Mouse (Mus musculus) gastrocnemius, postnatal 4 days (tissue): ENCODE results near the gene Cyp2t4. TPM values are rescaled to one million over a fixed set of nuclear protein-coding genes. Genes with fewer than 3 reads are reported as not detected.

ENCODE experiments used
- DNase-seq, 2 experiments: peaks; one replicate each; pipeline ENCODE4 v3.0.0; 2021 to 2022; ENCODE audit warnings: low spot score in 2 of 2, mixed read lengths in 2 of 2
- total RNA-seq, 2 experiments: library from RNA; stranded (reverse); gene quantifications; 2 replicates each; pipeline ENCODE4 v1.2.3; 2021

Cyp2t4 gene
- total RNA-seq, 2 experiments from 2014 or later, result not detected

- no peak for DNase-seq
These were observed 7.4 kb downstream of the Cyp2t4 start for GRCm38 (mm10) chr7:27160921-27161320.

- DNase-seq, result no peak
These were observed 8.2 kb downstream of the Cyp2t4 start for GRCm38 (mm10) chr7:27161744-27162143.

- no peak for DNase-seq
These were observed 9.4 kb downstream of the Cyp2t4 start for GRCm38 (mm10) chr7:27162780-27163449.

- no peak for DNase-seq
These were observed 9.9 kb downstream of the Cyp2t4 start for GRCm38 (mm10) chr7:27163450-27163805.

- DNase-seq, result no peak
These were observed 10.8 kb downstream of the Cyp2t4 start for GRCm38 (mm10) chr7:27164112-27164947.

GRCm38 (mm10) chr7:27165007-27165655, 11.6 kb downstream of the Cyp2t4 start:
- no peak for DNase-seq

- no peak for DNase-seq
These were observed 12.2 kb downstream of the Cyp2t4 start for GRCm38 (mm10) chr7:27165696-27166095.

- DNase-seq, result peak; percentile 85 to 90
These were observed 12.7 kb downstream of the Cyp2t4 start for GRCm38 (mm10) chr7:27166229-27166613.

GRCm38 (mm10) chr7:27166614-27167474, 13.3 kb downstream of the Cyp2t4 start, which contains the start of gene Egln2:
Egln2 (minus strand) TSS chr7:27166802.
- peak; percentile 95 to 96 for DNase-seq

- DNase-seq, result no peak
These were observed 14.1 kb downstream of the Cyp2t4 start for GRCm38 (mm10) chr7:27167475-27168094.

- no peak for DNase-seq
These were observed 14.9 kb downstream of the Cyp2t4 start for GRCm38 (mm10) chr7:27168371-27168770.

- no peak for DNase-seq
These were observed 17.5 kb downstream of the Cyp2t4 start for GRCm38 (mm10) chr7:27170981-27171380.

GRCm38 (mm10) chr7:27174496-27174895, 21.0 kb downstream of the Cyp2t4 start:
- no peak for DNase-seq

- no peak for DNase-seq
These were observed 21.4 kb downstream of the Cyp2t4 start for GRCm38 (mm10) chr7:27174896-27175295.

GRCm38 (mm10) chr7:27177942-27178323, 24.4 kb downstream of the Cyp2t4 start:
- no peak for DNase-seq

- peak; percentile 91 to 97 for DNase-seq
These were observed 25.1 kb downstream of the Cyp2t4 start, which contains the start of gene Rab4b for GRCm38 (mm10) chr7:27178324-27179216. Rab4b (minus strand) TSS chr7:27178896.

GRCm38 (mm10) chr7:27179217-27179918, 25.9 kb downstream of the Cyp2t4 start:
- DNase-seq, result no peak

- peak in 1 of 2 experiments; percentile 68 for DNase-seq
These were observed 26.5 kb downstream of the Cyp2t4 start for GRCm38 (mm10) chr7:27180036-27180435.
